Mouse (Mus musculus): ENCODE data around the gene Spon1. TPM values are rescaled to one million over a fixed set of nuclear protein-coding genes. Genes with fewer than 3 reads are reported as not detected.

Spon1 gene
- polyA plus RNA-seq (2015; fragmentation: Nextera tagmentation; extraction: Ambion mirVana): 54.5 and 59.3 TPM in 2 replicates

DNA sequence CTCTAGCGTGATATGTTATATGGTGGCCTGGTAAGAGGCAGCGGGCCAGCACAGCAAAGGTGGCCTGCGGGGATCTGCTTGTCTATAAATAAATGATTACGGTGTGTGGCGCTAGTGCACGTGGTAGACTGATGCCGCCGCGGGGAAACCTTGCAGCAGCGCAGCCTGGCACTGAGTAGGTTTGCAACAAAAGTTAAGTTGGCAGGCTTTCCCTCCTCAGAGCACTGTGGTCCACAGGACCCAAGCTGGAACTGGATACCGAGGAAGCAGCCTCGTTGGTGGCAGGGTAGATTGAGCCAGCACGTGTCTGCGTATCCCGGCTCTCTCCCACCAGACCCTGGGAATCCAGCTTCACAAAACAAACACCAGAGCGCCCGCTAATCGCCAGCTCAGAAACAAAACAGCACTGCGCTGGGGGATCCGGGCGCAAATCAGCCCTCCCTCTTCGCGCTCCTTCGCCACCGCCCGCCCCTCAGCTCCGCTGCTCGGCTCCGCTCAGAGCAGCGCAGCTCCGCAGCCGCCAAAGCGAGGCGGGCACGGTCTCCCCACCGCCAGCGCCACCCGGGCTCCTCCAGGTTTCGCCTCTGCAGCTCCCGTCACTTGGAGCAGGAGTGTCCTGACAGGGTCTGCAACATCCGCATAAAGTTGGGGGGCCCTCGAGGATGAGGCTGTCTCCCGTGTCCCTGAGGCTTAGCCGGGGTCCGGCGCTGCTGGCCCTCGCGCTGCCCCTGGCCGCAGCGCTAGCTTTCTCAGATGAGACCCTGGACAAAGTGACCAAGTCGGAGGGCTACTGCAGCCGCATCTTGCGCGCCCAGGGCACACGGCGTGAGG, at the start of gene Spon1:
TSS of gene Spon1 (plus strand) at position 332 of the 831 bp plus-strand sequence.
- H3K4me2 ChIP-seq (ENCODE audit: low read depth, low read length): peak within 1 kb of the TSS; percentile 90
- H3K36me3 ChIP-seq (ENCODE audit: control insufficient read depth, insufficient read depth): no peaks in the 10 kb centered on the region
- peak within 1 kb of the TSS; percentile 69 for H3K4me3 ChIP-seq (ENCODE audit: low read length)
- peak within 1 kb of the TSS; percentile 75 for H3K27ac ChIP-seq (ENCODE audit: low read length)
- H3K9ac ChIP-seq (ENCODE audit: low read length): peak within 1 kb of the TSS; percentile 82
- H3K9me3 ChIP-seq (replicated peaks; ENCODE audit: control insufficient read depth, low read length): peaks cover 2% of the 10 kb centered on the region; the same call in 1 of the 2 replicates
- H3K4me1 ChIP-seq (ENCODE audit: control insufficient read depth, insufficient read depth, low read length): peaks cover 16% of the 10 kb centered on the region
- H3K27me3 ChIP-seq (ENCODE audit: control insufficient read depth, insufficient read depth, low read length): no peaks in the 10 kb centered on the region
- ATAC-seq (replicated peaks; ENCODE audit: extremely low read depth, insufficient read depth, low FRiP score): peak; percentile 86
- under 1% methylated on average over 56 of the region's 56 CpGs for WGBS

DNA sequence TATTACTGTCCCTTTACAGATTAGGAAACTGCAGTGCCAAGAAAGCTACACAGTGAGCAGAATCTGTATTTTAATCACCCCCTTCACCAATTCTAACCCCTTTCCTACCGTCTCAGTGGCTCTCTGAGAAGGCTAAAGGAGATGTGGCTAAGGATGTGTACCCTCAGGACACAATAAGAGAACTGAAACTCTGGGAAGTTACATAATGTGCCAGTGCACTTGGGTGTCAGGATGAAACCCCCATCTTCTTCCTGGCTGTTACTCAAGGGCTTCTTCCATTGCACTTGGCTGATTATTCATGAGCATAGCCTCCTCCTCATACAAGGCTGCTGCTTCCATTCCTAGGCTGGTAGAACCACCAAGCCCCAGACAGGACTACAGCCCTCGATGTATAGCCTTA, 43.8 kb upstream of the Spon1 start:
- 72% methylated on average over 2 of the region's 2 CpGs for WGBS
- Histone ChIP-seq H3K9me3 (replicated peaks; ENCODE audit: control insufficient read depth, low read length) (no peaks in the 10 kb centered on the region), H3K4me2 (ENCODE audit: low read depth, low read length) (no peak overlapping the region), H3K4me3 (ENCODE audit: low read length) (no peak overlapping the region), H3K27me3 (ENCODE audit: control insufficient read depth, insufficient read depth, low read length) (no peaks in the 10 kb centered on the region), H3K27ac (ENCODE audit: low read length) (no peak overlapping the region), H3K36me3 (ENCODE audit: control insufficient read depth, insufficient read depth) (no peaks in the 10 kb centered on the region), H3K9ac (ENCODE audit: low read length) (no peak overlapping the region), H3K4me1 (ENCODE audit: control insufficient read depth, insufficient read depth, low read length) (no peaks in the 10 kb centered on the region)
- no peak for ATAC-seq (replicated peaks; ENCODE audit: extremely low read depth, insufficient read depth, low FRiP score)

DNA sequence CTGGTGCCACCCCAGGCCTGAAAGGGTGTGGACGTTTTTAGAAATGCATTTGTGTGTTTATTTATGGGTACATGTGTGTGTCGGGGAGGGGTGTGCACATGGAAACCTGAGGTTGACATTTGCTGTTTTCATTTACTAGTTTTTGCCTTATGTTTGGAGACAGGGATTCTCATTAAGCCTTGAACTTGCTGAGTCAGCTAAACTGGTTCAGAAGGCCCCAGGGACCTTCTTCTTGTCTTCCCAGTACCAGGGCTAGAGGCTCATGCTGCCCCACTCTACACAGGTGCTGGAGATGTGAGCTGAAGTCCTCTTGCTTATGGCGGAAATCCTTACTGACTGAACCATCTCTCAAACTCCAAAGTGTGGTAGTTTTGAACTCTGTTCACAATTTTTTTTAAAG, 41.9 kb upstream of the Spon1 start:
- WGBS: 65% methylated on average over 3 of the region's 3 CpGs
- peaks cover 8% of the 10 kb centered on the region for H3K4me1 ChIP-seq (ENCODE audit: control insufficient read depth, insufficient read depth, low read length)
- no peak overlapping the region for H3K4me3 ChIP-seq (ENCODE audit: low read length)
- ATAC-seq (replicated peaks; ENCODE audit: extremely low read depth, insufficient read depth, low FRiP score): no peak
- no peak overlapping the region for H3K4me2 ChIP-seq (ENCODE audit: low read depth, low read length)
- no peaks in the 10 kb centered on the region for H3K9me3 ChIP-seq (replicated peaks; ENCODE audit: control insufficient read depth, low read length)
- no peaks in the 10 kb centered on the region for H3K36me3 ChIP-seq (ENCODE audit: control insufficient read depth, insufficient read depth)
- no peak overlapping the region for H3K9ac ChIP-seq (ENCODE audit: low read length)
- no peaks in the 10 kb centered on the region for H3K27me3 ChIP-seq (ENCODE audit: control insufficient read depth, insufficient read depth, low read length)
- H3K27ac ChIP-seq (ENCODE audit: low read length): no peak overlapping the region

DNA sequence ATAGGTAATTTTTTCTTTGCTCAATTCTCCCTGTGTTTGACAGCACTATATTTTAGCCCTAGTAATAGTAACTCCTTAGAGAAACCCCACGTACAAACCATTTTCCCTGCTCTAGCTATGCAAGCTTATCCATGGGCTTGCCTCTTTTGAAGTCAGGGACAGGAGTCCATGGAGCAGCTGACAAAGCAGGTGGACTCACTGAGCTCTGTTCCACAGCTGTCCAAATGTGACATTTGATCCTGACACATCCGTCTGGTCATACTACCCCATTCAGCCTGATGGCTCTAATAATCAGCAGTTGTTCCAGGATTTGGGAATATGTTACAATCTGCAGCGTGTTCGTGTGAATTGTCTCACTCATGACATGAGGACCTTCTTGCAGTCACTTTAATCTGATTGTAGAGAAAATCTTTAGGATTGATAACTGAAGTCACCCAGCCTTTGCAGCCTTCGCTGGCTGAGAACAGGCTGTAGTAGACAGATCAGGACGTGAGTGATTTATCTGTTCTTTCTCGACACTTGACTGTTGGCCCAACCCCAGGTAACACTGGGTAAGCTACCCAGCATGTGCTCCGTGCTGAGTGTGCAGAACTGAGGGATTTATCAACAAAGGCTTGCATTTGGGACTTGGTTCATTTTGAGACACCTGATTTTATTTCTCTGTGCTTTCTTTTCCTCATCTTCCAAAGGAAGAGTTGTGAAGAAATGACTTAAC, 37.6 kb upstream of the Spon1 start:
- Histone ChIP-seq H3K4me1 (ENCODE audit: control insufficient read depth, insufficient read depth, low read length) (peaks cover 8% of the 10 kb centered on the region), H3K9ac (ENCODE audit: low read length) (no peak overlapping the region), H3K27me3 (ENCODE audit: control insufficient read depth, insufficient read depth, low read length) (no peaks in the 10 kb centered on the region), H3K4me2 (ENCODE audit: low read depth, low read length) (no peak overlapping the region), H3K27ac (ENCODE audit: low read length) (peak overlapping the region; percentile 27), H3K9me3 (replicated peaks; ENCODE audit: control insufficient read depth, low read length) (no peaks in the 10 kb centered on the region), H3K4me3 (ENCODE audit: low read length) (no peak overlapping the region), H3K36me3 (ENCODE audit: control insufficient read depth, insufficient read depth) (no peaks in the 10 kb centered on the region)
- ATAC-seq (replicated peaks; ENCODE audit: extremely low read depth, insufficient read depth, low FRiP score): 0 out of 2 replicates have a peak, but pooled peaks have one; percentile 60
- 50% methylated on average over 8 of the region's 8 CpGs for WGBS

DNA sequence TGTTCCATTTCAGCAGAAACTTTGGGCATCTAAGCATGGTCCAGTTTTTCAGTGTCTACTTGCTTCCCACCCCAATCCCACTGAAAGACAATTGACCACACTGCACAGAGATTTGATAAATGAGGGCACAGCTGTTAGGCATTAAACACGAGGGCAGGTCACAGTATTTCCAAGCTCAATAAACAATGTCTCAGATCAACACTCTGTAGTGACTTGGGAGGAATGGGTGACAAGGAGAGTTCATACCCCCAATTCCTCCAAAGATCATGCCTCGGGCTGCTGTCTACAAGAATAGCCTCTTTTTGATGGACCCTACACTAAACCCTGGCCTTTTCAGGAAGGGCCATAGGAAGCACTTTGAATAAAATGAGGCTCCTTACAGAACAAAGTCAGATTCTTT, 36.9 kb upstream of the Spon1 start:
- WGBS: 50% methylated on average over 2 of the region's 2 CpGs
- Histone ChIP-seq H3K27me3 (ENCODE audit: control insufficient read depth, insufficient read depth, low read length) (no peaks in the 10 kb centered on the region), H3K9me3 (replicated peaks; ENCODE audit: control insufficient read depth, low read length) (no peaks in the 10 kb centered on the region), H3K4me2 (ENCODE audit: low read depth, low read length) (no peak overlapping the region), H3K4me1 (ENCODE audit: control insufficient read depth, insufficient read depth, low read length) (peaks cover 8% of the 10 kb centered on the region), H3K36me3 (ENCODE audit: control insufficient read depth, insufficient read depth) (no peaks in the 10 kb centered on the region), H3K4me3 (ENCODE audit: low read length) (no peak overlapping the region), H3K9ac (ENCODE audit: low read length) (no peak overlapping the region), H3K27ac (ENCODE audit: low read length) (no peak overlapping the region)
- ATAC-seq (replicated peaks; ENCODE audit: extremely low read depth, insufficient read depth, low FRiP score): no peak

DNA sequence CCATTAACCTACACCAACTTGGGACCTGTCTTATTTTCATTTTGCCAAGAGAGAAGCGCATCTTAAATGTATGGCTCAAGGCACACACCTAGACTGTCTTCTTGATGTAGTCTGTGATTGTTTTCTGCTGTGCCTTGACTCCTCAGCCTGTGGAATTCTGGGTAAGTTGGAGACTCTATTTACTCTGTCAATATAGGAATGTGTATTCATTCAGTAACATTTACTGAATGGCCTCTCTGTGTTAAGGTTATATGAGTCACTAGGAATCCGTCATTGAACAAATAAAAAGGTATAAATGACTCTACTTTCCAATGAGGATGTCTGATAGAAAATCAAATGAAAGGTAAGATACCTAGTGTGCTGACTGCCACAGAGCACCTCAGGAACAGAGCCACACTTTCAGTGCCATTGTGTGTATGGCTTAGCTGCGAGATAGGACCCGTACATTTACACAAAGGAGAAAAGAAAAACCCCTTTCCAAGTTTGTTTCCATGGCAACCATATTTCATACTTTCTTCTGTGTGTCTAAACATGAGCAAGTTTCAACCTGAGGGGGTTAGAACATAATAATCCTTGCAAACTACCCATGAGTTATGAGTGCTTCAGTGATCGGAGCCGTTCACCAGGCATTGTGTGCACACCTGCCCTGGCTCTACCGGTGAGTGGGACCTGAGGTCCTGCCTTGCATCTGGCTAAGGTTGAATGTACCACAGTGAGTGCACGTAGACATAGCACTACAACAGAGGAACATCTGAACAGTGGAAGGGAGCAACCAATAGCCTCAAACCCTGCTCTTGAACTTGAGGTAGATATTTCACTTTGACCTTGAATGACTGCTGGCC, 35.2 kb upstream of the Spon1 start:
- no peak overlapping the region for H3K4me3 ChIP-seq (ENCODE audit: low read length)
- no peaks in the 10 kb centered on the region for H3K27me3 ChIP-seq (ENCODE audit: control insufficient read depth, insufficient read depth, low read length)
- H3K4me1 ChIP-seq (ENCODE audit: control insufficient read depth, insufficient read depth, low read length): peaks cover 8% of the 10 kb centered on the region
- no peaks in the 10 kb centered on the region for H3K9me3 ChIP-seq (replicated peaks; ENCODE audit: control insufficient read depth, low read length)
- no peak overlapping the region for H3K27ac ChIP-seq (ENCODE audit: low read length)
- no peaks in the 10 kb centered on the region for H3K36me3 ChIP-seq (ENCODE audit: control insufficient read depth, insufficient read depth)
- ATAC-seq (replicated peaks; ENCODE audit: extremely low read depth, insufficient read depth, low FRiP score): no peak
- H3K9ac ChIP-seq (ENCODE audit: low read length): no peak overlapping the region
- no peak overlapping the region for H3K4me2 ChIP-seq (ENCODE audit: low read depth, low read length)
- WGBS: 90% methylated on average over 8 of the region's 8 CpGs

DNA sequence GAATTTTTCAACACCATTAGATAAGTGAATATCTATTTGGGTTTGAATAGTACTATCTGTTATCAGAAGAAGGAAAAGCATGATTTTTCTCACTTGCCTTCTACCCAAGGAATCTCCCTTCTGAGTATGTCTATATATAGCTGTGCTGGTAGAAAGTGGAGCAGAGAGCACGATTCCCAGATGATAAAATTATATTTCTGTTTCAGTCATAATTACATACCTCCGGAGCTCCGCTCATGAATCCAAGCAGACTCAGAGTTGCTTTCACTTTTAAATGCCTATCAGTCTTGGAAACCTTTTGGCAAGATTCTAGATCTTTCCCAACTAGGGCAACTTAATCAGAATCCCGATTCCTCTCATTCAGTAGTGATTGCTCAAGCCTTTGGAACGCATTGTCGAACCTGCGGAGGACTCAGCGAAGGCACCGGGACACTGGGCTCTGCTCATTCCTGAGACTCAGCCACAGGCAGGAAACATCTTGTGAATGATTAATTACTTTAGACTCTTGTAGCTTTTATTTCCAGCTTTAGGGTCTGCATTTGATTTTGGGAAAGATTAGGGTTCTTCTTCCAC, 27.9 kb upstream of the Spon1 start:
- Histone ChIP-seq H3K4me3 (ENCODE audit: low read length) (peak overlapping the region; percentile 34), H3K9ac (ENCODE audit: low read length) (peak overlapping the region; percentile 26; the same call in 1 of the 2 replicates), H3K27ac (ENCODE audit: low read length) (no peak overlapping the region), H3K9me3 (replicated peaks; ENCODE audit: control insufficient read depth, low read length) (peaks cover 3% of the 10 kb centered on the region), H3K27me3 (ENCODE audit: control insufficient read depth, insufficient read depth, low read length) (no peaks in the 10 kb centered on the region), H3K4me1 (ENCODE audit: control insufficient read depth, insufficient read depth, low read length) (no peaks in the 10 kb centered on the region), H3K4me2 (ENCODE audit: low read depth, low read length) (peak overlapping the region; percentile 48), H3K36me3 (ENCODE audit: control insufficient read depth, insufficient read depth) (no peaks in the 10 kb centered on the region; the same call in 1 of the 2 replicates)
- ATAC-seq (replicated peaks; ENCODE audit: extremely low read depth, insufficient read depth, low FRiP score): no peak
- WGBS: 56% methylated on average over 9 of the region's 9 CpGs

DNA sequence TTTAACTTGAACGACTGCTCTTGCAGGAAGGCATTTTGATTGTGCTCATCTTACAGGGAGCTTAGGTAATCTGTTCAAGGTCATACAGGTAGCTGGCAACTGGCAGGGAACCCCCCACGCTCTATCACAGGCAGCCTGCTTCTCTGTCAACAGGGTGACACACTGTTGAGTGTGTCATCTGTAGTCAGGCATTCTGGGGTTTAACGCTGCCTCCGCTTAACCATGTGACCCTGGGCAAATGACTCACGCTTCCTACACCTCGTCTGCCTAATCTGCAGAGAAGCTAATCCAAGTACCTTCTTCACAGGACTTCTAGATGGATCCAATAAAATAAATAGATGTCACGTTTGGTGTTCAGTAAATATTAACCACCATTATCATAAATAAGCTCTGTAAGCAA, 26.6 kb upstream of the Spon1 start:
- WGBS: 51% methylated on average over 7 of the region's 7 CpGs
- H3K27ac ChIP-seq (ENCODE audit: low read length): no peak overlapping the region
- no peaks in the 10 kb centered on the region; the same call in 1 of the 2 replicates for H3K36me3 ChIP-seq (ENCODE audit: control insufficient read depth, insufficient read depth)
- no peak overlapping the region for H3K4me3 ChIP-seq (ENCODE audit: low read length)
- no peak overlapping the region for H3K9ac ChIP-seq (ENCODE audit: low read length)
- peaks cover 5% of the 10 kb centered on the region for H3K9me3 ChIP-seq (replicated peaks; ENCODE audit: control insufficient read depth, low read length)
- ATAC-seq (replicated peaks; ENCODE audit: extremely low read depth, insufficient read depth, low FRiP score): no peak
- no peaks in the 10 kb centered on the region for H3K4me1 ChIP-seq (ENCODE audit: control insufficient read depth, insufficient read depth, low read length)
- no peak overlapping the region for H3K4me2 ChIP-seq (ENCODE audit: low read depth, low read length)
- no peaks in the 10 kb centered on the region for H3K27me3 ChIP-seq (ENCODE audit: control insufficient read depth, insufficient read depth, low read length)
